Mouse (Mus musculus) embryo, embryonic 11 days (tissue): ENCODE measurements at regions not wholly inside any gene's neighbourhood (a gene's known extent, or its start where the extent isn't known, plus 50 kb on each side); places are given as distances from the start of the nearest gene placed in this dataset.

Experiments
- DNase-seq: peaks from one replicate; pipeline ENCODE4 v3.0.0-alpha.2; 2015

GRCm38 (mm10) chr13:58495390-58496073, 92.4 kb upstream of the Hnrnpk start:
- no peak for DNase-seq

- peak; percentile 34 for DNase-seq
Observed at GRCm38 (mm10) chr13:58494726-58495125, 91.6 kb upstream of the Hnrnpk start.

GRCm38 (mm10) chr13:58490829-58491228, 87.7 kb upstream of the Hnrnpk start:
- DNase-seq, result no peak

GRCm38 (mm10) chr13:58485011-58485410, 81.9 kb upstream of the Hnrnpk start:
- DNase-seq, result no peak

- DNase-seq, result no peak
Observed at GRCm38 (mm10) chr13:58482701-58483100, 79.6 kb upstream of the Hnrnpk start.

GRCm38 (mm10) chr13:58480928-58481598, 77.9 kb upstream of the Hnrnpk start:
- DNase-seq, result no peak

- DNase-seq, result no peak
Observed at GRCm38 (mm10) chr13:58480388-58480927, 77.3 kb upstream of the Hnrnpk start.

- no peak for DNase-seq
Observed at GRCm38 (mm10) chr13:58478438-58478837, 75.3 kb upstream of the Hnrnpk start.

- no peak for DNase-seq
Observed at GRCm38 (mm10) chr13:58477253-58477652, 74.1 kb upstream of the Hnrnpk start.

- DNase-seq, result no peak
Observed at GRCm38 (mm10) chr13:58476033-58476830, 73.1 kb upstream of the Hnrnpk start.

GRCm38 (mm10) chr13:58475495-58475894, 72.4 kb upstream of the Hnrnpk start:
- peak; percentile 47 for DNase-seq

- no peak for DNase-seq
Observed at GRCm38 (mm10) chr13:58472455-58472854, 69.3 kb upstream of the Hnrnpk start.

GRCm38 (mm10) chr13:58471704-58472103, 68.6 kb upstream of the Hnrnpk start:
- DNase-seq, result peak; percentile 53

GRCm38 (mm10) chr13:58469731-58470130, 66.6 kb upstream of the Hnrnpk start:
- DNase-seq, result peak; percentile 81

- DNase-seq, result no peak
Observed at GRCm38 (mm10) chr13:58467097-58467642, 64.0 kb upstream of the Hnrnpk start.

GRCm38 (mm10) chr13:58465206-58466104, 62.3 kb upstream of the Hnrnpk start:
- DNase-seq, result peak; percentile 41
